Mouse (Mus musculus): ENCODE results near the gene Nr2e3. TPM values are rescaled to one million over a fixed set of nuclear protein-coding genes. Genes with fewer than 3 reads are reported as not detected.

The Nr2e3 gene
- polyA plus RNA-seq, 1 experiment = not detected

- WGBS = 83% methylated on average over 3 of the region's 3 CpGs
- TF ChIP-seq CTCF (IDR thresholded peaks at IDR 0.05; ENCODE audit: insufficient read depth, low read depth, low read length) (no peak), POLR2A (IDR thresholded peaks at IDR 0.05; ENCODE audit: insufficient read depth, low read depth, low read length) (no peak)
- H3K4me3 ChIP-seq (ENCODE audit: insufficient read depth, low read depth, low read length) = no peak overlapping the region
- H3K27ac ChIP-seq (ENCODE audit: insufficient read depth, low read depth, low read length) = no peak overlapping the region
- H3K4me1 ChIP-seq (ENCODE audit: control insufficient read depth, insufficient read depth, low read length) = no peaks in the 10 kb centered on the region
These were observed 30.2 kb downstream of the Nr2e3 start for GRCm38 (mm10) chr9:59930248-59930647.

GRCm38 (mm10) chr9:59914761-59915160, 45.7 kb downstream of the Nr2e3 start:
- H3K4me1 ChIP-seq (ENCODE audit: control insufficient read depth, insufficient read depth, low read length) = no peaks in the 10 kb centered on the region

GRCm38 (mm10) chr9:59903382-59903781, 57.1 kb downstream of the Nr2e3 start:
- no peak for TF ChIP-seq POLR2A (IDR thresholded peaks at IDR 0.05; ENCODE audit: insufficient read depth, low read depth, low read length)
- TF ChIP-seq CTCF (IDR thresholded peaks at IDR 0.05; ENCODE audit: insufficient read depth, low read depth, low read length) = no peak
- Histone ChIP-seq H3K4me1 (ENCODE audit: control insufficient read depth, insufficient read depth, low read length) (no peaks in the 10 kb centered on the region), H3K4me3 (ENCODE audit: insufficient read depth, low read depth, low read length) (no peak overlapping the region), H3K27ac (ENCODE audit: insufficient read depth, low read depth, low read length) (no peak overlapping the region)
- 89% methylated on average over 1 of the region's 1 CpGs for WGBS

More at GRCm38 (mm10) chr9:59914761-59915160, 45.7 kb downstream of the Nr2e3 start:
- TF ChIP-seq POLR2A (IDR thresholded peaks at IDR 0.05; ENCODE audit: insufficient read depth, low read depth, low read length) (no peak), CTCF (IDR thresholded peaks at IDR 0.05; ENCODE audit: insufficient read depth, low read depth, low read length) (no peak)
- WGBS = 98% methylated on average over 1 of the region's 1 CpGs
- H3K4me3 ChIP-seq (ENCODE audit: insufficient read depth, low read depth, low read length) = no peak overlapping the region
- H3K27ac ChIP-seq (ENCODE audit: insufficient read depth, low read depth, low read length) = no peak overlapping the region

Other genes with a start within 250 kb of the Nr2e3 start
- not detected in 2 replicates for gene Senp8, start 209.9 kb downstream of the Nr2e3 start, polyA plus RNA-seq (2012; ENCODE audit: insufficient read depth, insufficient read length, low replicate concordance, missing spikeins)
- gene Myo9a, start 209.8 kb downstream of the Nr2e3 start, polyA plus RNA-seq (2012; ENCODE audit: insufficient read depth, insufficient read length, low replicate concordance, missing spikeins) = 25.2 TPM in 1 of 2 replicates, not detected in the other

Data from olfactory bulb, adult 2 months (tissue).